Mouse (Mus musculus) forelimb bud, embryonic 11.5 days (tissue): ENCODE data around the gene Fam170b.
A peak's percentile ranks its signal among the peaks of the same experiment; 100 is the strongest.

ENCODE experiments used
- DNase-seq: peaks from one replicate; pipeline ENCODE4 v3.0.0-alpha.2; 2012; ENCODE audit warnings: low read depth, low spot score

Gene Fam170b

DNA sequence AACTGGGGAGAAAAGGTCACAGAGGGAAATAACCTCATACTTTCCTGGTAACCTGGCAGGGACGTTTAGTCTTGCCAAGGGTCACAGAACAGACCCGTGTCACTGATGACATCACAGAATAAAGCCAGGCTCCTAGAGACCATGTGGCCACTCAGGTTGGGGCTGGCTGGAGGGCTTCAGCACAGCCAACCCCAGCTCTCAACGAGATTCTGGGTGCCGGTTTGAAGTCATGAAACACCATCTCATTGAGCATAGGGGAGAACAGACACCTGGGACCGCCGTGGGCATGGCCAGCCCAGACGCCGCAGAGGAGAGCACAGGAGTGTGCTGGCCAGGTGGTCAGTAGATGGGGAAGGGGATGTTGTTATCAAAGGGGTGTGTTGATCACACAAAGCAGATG is at the start of gene Fam170b:
Gene Fam170b, plus strand, starts transcription at position 116 of the 400 bp plus-strand sequence.
- DNase-seq: no peak

DNA sequence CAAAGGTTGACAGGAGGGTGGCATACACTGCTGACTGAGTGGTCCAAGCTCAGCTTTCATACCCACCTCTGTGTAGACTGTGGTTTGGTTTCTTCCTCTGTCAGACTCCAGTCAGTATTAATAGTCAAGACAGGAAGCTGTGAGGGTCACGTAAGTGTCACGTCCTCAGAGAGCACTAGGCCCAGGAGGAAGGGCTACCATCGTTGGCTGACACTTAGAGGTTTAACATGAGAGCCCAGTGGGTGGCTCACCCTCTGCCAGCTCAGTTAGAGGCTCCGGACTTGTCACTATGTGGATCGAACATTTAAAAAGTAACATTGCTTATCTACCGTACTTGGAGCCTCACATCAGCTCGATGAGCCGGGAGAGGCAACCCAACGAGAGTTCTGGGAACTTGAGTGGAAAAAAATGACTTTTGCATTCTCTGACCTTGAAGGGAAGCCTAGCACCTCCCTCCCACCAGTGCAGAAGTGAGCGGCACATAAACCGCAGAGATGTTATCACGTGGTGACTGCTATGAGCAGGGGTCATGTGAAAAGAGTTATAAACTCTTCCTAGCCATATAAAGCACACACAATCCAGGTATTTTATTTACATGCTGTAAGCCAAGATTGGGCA is 49.5 kb upstream of the Fam170b start:
- no peak for DNase-seq

DNA sequence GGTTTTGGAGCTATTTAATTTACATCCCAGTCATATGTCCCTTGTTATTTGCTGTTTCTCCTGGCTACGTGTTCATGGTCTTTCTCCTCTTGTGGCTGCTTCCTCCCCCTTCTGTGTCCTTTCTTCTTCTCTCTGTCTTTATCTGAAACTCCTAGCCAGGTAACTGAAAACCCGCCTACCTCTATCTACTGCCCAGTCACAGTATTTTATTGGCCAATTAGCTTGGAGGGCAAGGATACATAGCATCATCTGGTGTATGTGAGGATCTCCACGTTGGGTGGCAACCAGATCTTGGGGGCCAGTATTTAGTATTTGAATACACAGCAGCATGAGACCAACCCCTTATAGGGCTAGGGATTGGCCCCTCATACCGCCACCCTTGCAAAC is 49.0 kb upstream of the Fam170b start:
- no peak for DNase-seq

DNA sequence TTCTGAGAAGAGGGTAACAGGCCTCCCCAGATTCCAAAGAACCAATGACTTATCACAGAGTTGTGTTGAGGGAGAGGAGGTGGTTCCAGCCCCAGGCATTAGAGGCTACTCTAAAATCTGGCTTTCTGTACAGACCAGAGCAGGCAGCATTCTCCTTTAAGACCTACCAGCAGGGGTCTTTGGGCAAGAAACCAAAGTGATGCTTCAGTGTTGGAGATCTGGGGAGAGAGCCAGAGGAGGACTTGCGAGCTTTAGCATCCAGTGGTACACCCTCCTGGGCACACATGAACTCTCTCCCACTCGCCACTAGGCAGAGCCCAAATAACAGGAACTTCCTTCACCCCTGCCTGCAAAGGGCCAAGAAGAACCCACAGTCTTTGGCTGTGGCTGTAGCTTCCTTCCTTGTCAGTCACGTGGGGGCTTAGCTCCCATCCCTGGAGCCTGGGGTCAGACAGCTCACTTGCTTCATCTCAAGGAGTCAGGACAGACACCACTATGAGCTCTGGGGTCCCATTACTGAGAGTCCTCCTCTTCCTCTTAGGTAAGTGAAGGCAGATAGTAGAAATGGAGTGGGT is 48.1 kb upstream of the Fam170b start, which contains the start of gene Tmem273:
Gene Tmem273, plus strand, starts transcription at position 408 of the 575 bp plus-strand sequence.
- DNase-seq: no peak

DNA sequence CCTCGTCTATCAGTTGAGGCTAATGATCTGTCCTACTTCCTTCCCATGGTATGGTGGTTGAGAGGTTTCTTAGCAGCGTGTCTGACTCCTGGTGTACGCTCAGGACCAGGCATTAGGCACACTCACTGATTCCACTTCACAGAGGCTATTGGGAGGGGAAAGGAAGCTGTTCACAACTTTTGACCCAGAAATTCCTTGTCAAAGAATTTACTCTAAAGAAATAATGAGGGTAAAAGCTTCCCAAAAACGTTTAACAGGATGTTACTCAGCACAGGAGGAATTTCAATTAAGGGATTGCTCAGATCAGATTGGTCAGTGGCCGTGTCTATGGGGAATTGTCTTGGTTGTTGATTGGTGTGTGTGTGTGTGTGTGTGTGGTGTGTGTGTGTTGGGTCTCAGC is 46.1 kb upstream of the Fam170b start:
- DNase-seq: no peak

DNA sequence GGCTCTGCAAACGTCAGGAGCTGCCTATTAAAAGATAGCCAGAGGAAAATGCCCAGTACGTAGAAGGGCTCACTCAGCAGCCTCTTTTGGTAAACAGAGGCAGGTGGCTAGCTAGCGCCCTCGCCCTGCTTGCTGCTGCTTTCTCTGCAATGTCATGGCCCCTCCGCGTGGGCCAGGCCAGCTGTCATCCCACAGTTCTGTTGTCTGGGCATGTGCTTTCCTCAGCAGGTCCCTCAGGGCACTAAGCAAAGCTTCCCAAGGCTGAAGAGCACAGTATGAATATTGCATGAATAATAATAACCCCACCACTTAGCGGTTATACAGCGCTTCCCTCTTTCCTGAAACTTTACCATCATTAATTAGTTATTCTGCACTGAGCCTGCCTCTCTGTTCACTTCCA is 37.4 kb upstream of the Fam170b start:
- DNase-seq: no peak

DNA sequence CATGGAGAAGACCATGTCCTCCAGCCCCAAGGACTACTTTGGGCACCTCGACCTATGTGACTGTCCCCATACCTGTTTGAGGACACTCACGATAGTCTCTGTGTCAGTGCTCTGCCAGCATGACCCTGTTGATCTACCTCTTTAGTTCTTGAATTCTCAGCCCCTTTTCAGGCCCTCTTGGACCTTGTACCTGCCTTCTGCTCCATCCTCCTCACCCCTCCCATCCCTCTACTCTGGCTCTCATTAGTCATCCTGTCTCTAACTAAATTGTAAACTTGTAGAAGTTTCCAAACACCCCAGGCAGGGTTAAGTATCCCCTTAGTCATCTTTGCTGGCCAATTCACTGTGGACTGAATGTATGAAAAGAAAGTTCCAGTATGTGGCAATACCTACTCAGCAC is 36.0 kb upstream of the Fam170b start:
- no peak for DNase-seq

DNA sequence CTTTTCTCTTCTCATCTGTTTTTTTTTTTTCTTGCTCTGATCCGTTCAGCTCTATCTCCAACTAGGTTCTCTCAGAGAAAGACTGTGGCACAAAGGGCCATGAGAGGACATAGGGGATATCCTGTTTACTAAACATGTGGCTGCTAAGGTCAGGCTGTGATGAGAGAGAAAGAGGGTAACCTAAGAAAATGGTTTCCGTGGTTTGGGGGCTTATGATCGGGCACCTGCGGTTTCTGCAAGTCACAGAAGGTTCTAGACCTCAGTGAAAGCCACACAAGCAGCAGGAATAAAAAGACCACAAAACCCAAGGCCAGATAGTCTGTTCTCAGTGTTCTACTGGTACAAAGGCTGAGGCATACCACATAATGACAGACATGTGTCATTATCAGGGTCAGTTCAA is 35.4 kb upstream of the Fam170b start:
- DNase-seq: no peak

DNA sequence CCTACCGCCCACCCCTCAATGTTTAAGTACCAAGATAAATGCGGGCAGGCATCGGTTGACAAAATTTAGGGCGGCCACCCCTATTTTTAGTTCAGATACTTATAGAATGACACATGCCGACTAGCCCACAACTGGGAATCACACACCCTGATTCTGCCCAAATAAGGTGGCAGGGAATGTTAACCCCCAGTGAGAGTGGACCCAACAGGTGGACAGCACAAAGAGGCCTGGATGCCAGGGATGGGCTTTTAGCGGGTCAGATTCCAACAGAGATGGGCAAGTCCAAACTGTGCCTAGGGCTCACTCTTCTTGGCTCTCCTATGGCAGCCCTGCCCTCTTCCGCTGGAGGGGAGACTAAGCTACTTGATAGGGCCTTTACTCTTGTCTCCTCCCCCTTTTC is 33.7 kb upstream of the Fam170b start:
- no peak for DNase-seq

DNA sequence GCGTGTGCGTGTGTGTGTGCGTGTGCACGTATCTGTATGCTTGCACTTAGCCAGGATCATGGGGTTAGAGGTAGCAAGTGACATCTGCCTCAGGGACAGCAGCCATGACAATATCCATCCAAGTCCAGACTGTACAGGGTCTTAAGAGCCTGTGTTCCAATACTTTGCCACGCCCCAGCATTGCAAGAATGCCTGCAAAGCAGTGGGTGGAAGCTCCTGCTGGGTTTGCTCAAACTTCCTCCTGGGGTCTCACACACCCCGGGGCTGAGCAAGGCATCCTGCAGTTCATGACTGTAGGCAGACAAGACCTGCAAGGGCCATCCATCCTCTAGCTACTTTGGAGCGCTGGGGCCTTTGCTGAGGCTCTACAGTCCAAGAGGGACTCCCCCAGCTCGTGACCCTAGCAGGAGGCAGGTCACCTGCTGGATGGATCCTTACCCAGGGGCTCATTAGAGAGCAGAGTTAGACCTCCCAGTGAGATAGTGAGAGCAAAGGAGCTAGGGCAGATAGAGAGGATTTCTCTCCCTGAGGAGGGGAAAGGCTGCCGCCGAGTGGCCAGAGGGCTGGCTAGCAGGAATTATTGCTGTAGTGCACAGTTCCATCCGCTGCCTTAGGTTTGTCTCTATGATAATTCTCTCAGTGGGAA is 32.6 kb upstream of the Fam170b start:
- no peak for DNase-seq

DNA sequence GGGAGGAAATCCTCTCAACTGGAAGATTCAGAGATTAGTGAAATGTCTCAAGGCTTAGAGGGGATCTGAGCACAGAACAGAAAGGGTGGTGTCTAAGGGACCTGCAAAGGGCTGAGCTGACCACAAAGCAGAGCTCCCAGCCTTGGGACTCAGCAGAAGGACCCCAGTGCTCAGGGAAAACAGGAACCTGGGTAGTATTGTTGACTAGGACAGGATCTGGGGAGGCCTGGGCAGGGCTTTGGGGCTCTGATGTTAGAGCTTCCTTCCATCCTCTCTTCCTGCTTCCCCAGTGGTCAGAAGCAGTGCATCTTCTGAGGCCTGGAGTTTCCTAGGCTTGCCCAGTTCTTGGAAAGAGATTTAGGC is 32.1 kb upstream of the Fam170b start:
- no peak for DNase-seq

DNA sequence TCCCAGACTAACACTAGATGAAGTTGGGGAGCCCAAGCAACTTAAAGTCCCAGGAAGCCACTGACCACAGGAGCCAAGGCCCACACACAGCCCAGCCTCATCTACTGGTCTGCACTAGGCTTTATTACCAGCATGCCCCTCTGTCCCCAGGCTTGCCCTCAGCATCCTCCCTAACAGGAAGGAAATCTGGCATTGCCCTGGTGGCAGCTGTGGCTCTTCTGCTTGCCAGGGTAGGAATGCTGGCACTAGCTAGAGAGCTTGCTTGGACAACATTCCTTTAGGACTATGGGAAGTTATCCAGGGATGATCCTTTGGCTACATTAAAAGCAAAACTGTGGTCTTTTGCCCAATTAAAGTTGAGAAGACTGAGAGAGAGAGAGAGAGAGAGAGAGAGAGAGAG is 23.7 kb upstream of the Fam170b start:
- DNase-seq: no peak

DNA sequence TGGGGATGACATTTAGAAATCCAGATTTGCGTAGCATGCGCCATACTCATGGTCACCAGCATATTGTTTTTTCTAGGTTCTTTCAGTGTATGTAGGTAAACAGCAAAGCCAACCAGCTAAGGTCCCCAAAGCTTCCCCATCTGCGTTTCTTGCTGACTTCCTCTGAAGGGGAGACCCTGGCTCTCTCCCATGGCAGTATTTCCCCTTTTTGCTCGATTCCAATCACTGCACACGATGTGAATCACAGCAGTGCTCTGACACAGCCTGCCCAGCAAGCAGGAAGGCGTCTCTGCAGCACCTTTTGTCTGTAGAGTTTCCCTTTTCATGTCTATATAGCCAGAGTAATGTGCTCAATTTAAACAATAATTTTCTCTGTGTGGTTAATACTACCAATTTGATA is 21.3 kb upstream of the Fam170b start:
- DNase-seq: no peak

DNA sequence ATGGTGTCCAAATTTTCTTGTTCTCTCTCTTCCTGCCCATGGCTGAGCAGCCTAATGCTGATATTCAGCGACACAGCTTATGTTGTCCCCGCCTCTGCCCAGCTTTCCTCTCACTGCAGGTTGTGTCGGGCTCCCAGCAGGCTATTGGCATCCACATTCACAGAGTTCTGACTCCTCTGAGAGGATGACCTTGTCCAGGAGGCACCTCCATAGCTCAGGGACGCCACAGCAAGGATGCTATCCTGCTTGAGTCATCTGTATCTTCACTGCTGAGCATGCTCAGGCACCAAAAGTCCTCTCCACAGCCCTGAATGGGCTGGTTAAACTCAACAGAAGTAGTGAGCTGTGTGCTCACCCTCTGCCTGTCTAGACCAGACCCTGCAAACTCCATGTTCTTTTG is 18.8 kb upstream of the Fam170b start:
- DNase-seq: no peak

DNA sequence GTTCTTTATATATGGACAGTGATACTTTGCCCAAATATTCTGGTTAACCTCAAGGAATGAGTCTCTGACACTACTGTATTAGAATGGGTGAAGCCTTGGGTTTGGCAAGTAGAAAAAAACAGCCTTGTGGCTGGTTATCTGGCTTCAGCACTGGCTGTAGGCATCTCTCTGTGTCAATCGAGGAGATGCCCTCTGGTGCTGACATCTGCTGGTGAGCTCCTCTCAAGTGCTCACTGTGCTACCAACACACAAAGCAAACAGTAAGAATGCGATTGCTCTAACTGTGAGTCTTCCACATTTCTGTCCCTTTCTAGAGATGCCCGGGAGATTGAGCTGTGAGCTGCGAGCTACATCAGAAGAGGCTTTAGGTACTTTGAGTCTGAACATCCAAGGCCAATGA is 17.2 kb upstream of the Fam170b start:
- no peak for DNase-seq

DNA sequence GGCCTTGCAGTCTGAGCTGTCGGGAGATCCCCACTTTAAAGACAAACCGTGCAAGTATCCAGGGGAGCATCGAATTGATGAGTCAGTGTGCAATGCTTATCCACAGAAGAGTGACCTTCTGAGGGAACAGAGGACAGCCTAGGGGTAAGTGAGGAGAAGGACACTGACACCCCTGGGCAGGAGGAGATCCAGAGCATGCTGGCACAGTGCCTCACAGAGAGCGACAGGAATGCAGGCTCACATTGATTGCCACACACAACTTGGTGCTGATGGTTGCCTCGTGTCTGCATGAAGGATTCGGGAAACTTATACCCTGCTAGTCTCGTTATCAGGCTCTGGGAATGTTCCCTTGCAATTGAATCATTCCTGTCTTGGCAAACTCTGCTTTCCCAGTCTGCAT is 16.5 kb upstream of the Fam170b start:
- DNase-seq: no peak

DNA sequence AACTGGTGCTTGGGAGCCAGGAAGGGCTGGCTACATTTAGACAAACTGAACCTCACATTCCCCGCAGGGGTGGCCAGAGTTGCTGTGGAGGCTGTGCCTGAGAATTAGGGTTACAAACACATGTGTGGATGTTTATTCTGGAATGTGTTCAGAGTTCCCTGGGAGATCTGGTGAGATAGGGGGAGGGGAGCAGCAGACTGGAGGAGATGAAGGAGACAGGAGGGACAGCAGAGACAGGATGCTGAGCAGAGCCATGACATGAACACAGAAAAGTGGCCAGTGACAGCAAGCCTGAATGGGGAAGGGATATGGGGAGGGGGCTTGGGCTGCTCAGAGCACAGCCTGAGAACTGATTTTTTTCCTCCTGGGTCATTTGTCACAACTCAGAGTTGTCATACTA is 14.5 kb upstream of the Fam170b start:
- DNase-seq: no peak

DNA sequence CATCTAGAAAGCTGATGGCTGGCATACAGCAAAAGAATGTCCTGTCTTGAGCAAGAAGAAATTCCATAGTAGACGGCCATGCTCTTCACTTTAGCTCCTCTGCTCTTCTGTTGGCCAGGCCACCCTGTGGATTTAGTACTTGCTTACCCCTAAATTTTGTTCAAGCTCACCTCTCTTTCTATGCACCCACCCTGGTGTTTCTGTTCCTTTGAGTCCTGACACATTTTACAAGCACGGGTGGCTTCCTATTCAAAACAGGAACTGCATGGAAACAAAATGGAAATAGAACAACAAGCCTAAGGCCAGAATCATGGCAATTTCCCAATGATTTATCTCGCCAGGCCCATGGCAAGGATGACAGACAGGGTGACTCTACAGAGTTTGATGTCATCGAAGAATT is 10.9 kb upstream of the Fam170b start:
- no peak for DNase-seq

DNA sequence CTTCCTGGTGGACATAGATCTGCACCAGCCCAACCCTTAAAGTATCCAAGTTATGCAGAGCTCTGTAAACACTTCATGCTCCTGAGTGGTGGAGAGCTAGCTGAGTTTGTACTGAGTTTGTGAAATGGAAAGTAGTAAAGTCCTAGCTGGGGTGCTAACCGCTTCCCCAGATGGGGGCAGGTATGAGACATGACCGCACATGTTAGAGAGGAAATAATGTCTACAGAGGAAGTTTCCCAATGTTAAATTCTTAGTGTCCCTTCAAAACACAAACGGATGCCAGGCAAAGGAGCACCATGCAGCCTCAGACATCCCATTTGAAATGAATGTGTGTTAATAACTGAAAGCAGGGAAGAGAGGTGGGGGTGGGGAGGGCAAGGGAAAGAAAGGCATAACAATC is 9.9 kb upstream of the Fam170b start:
- no peak for DNase-seq

DNA sequence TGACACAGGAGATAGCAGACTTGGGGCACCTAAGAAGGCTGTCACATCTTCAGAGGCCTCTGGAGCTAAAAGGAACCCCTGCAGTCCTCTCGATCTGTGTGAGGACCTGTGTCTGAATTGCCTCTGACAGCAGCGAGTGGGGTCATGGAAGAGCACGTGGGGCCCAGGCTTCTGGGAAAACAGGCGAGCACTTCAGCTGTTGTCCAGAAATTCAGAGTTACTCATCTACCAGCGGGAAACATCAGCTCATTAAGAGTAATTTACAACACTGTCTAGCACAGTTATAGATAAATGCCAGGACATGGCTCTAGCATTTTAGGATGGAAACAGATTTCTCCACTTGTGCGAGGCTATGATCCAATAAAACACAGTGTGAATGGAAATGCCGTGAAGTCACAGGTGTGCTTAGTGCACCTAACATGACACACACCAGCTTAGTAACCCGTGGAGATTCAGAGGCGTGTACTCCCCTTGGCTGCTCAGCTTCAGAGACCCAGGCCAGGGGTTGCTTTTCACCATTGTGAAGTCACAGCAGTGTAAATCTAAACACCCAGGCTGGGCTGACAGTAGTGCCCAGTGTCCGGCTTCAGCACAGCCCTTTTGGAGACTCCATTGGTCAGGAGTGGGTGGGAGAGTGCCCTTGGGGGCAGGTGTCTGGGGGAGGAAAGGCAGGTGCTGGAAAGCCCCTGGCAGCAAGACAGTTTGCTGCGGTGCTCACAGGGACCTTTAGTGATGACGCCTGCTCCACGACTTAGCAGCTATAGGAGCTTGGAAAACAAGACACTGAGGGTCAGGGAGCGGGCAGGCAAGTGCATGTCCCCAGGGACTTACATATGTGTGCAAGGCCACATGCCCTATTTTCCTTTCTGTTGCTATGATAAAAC is 9.3 kb upstream of the Fam170b start:
- no peak for DNase-seq

DNA sequence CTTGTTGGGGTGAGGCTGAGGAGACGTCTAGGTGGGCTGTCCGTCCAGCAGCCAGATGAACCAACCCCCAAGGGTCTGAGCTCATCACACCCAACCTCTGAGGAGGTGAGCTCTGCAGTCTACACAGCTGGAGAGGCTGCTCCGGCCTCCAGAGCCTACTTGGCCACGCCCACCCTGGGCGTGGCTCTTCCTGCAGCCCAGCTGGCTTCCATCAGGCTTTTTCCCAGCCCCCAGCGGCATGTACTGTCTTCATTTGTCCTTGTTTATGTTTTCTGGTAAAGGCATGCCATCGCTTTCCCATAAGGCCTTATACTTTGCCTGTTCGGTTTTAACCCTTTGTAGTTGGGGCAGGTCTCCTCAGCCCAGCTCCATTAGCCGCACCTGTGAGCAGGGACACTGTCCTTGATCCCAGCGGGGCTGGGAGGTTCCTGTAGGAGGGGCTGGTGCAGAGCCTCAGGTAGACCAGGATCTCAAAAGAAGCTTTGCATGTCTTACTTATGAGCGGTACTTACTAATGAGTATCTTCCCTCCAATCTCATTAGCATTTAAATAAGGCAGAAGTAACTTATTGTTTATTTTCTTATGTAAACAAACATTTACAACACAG is 8.2 kb upstream of the Fam170b start:
- DNase-seq: peak; percentile 89

DNA sequence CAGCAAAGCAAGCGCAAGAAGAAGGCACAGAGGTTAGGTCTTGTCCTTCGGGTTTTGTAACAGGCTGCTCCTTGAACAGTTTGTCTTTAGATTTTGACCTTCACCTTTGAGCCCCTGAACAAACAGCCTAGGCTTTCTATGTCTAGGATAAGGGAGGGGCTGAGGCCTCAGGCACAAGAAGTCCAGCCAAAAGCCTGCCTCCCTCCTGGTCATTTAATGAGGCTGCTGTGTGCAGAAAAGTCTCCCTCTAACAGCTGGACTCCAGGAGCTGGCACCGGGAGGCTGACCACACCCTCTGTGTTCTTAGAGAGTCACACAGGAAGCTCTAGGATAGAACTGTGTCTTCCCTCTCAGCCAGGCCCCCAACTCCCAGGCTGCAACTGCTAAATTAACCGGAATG is 6.6 kb upstream of the Fam170b start:
- no peak for DNase-seq
